Mouse (Mus musculus) c-Kit-positive CD71-negative TER-119-negative erythroid progenitor cells, embryonic 14.5 days (primary cell): ENCODE data around the gene Gm42674.

Experiments used
- DNase-seq: peaks from one replicate; pipeline ENCODE4 v3.0.0-alpha.2; 2013; ENCODE audit warnings: low read depth

Gm42674 gene

DNA sequence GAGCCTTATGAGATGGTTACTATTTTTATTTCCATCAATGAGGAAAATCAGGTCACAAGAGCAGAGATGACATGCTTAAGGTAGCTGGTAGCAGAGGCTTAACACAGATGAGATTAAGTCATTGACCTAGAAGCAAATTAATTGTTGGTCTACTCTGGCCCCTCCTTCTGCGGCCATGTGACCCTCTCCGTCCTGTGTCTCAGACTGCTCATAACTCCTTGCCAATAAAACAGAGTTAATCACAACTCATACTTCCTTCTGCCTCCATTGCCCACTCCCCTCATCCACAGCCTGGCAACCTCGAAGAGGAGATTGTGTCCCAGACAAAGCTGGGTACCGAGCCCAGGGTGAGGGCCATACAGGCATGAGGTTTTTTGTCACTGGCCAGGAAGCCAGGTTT, 3.5 kb upstream of the Gm42674 start:
- no peak for DNase-seq

DNA sequence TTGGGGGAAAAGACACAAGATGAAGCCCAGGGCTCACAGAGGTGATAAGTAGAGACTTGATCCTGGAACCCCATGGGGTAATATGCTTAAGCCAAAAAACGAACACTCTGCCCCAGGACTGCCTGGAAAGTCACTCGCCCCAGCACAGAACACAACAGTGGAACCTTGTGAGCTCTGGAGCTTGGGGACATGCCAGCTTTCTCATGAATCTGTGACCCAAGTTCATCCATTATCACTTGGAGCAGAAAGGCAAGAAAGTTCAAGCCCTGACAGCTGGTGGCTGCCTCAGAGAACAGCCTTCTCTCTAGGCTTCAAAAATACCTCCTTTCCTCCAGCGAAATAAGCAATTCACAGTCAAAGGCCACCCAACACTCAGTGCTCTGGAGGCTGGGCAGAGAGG, 2.3 kb upstream of the Gm42674 start:
- no peak for DNase-seq

DNA sequence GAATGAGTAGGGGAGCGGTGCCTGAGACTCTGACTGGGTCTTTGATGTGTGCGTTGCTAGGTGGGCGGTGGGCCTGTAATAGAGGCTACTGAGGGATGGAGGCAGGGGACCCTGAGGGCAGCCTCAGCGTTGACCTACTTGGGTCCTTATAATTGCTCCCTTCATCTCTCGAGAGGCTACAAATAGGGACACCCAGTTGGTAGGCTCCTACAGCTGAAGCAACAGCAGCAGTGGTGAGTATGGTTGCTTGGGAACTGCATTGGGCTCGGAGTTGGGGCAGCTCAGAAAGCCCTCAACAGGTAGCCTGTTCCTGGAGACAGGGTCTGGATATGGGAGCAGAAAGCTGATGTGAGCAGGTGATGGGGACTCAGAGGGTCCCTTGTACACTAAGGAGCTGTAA, 1.7 kb upstream of the Gm42674 start:
- DNase-seq, result no peak

DNA sequence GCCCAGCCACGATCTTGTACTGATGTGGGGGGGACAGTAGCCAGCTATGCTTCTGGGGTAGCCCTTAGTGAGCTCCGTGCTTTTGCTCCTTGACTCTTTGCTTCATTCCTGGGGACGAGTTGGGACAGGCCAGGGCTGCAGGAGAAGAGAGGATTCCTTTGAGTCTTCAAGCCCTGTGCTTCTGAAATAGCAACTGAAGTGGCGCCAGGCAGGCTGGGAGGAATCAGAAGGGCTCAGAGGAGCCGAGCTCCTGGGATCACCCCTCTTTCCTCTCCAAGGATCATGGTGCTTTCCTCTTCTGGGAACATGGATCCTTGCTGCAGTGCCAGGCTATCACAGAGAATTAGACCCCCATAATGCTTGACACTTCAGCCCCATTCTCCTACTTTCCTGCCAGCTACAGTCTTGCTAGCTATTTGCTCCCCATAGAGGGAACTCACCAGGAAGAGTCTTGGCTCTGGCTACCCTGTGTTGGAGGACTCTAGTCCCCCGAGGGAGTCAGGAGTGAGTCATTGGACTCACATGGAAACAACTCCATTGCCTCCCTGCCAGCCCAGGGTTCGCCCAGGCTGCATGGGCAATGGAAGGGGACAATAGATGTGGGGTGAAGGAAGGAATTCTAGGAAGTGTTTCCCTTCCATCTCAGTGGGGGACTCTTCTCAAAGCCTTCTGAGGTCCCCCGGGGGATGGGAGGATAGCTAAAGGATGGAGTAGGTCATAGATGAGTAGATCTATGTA, 1.1 kb upstream of the Gm42674 start:
- no peak for DNase-seq

DNA sequence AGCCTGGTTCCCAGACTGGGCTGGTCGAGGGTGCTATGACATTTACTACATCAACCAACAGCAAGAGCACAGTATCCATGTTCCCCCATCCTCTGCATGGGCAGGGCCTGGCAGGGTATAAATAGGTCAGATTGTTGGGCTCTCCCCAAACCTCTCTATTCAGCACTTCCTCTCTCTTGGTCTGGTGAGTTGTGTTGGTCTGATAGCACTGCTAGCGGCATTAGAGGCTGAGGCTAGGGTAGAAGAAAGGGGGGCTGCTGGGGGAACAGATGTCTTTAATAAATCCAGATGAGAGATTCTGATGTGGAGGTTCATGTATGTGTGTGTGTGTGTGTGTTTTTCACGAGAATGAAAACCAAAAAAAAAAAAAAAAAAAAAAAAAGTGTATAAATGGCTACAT, 1.9 kb downstream of the Gm42674 start, which contains the start of gene S100a4:
Gene S100a4, plus strand, starts transcription at position 149 of the 400 bp plus-strand sequence.
- DNase-seq, result no peak

DNA sequence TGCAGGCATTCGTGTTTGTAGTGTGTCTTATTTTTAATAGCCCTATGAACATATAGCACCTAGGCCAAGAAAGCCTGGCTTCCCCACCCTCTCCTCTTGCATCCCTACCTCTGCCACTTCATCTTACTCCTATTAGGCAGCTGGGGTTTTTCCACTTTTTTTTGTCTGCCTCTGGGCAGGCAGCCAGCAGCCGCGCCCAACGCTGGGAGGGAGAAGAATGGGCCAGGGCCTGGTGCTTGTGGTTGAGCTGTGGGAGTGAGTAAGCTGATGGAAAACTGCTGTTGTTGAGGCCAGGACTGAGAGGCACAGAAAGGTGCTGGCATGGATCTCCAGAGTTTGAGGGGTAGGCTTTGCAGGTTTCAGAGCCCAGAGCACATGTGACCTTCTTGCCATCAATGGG, 2.7 kb downstream of the Gm42674 start:
- DNase-seq, result no peak

DNA sequence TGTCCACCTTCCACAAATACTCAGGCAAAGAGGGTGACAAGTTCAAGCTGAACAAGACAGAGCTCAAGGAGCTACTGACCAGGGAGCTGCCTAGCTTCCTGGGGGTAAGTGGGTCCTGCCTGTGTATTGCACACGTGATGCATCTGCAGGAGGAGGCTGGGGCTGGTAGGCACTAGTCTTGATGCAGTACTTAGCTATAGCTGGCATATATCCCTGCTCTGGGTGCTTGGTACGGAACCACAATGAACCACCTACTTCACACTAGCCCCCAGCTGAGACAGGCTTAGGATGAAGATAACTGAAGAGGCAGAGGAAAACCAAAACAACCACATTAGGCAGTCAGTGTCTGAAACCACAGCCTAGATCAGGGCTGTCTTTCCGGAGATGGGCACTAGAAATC, 3.3 kb downstream of the Gm42674 start:
- no peak for DNase-seq

DNA sequence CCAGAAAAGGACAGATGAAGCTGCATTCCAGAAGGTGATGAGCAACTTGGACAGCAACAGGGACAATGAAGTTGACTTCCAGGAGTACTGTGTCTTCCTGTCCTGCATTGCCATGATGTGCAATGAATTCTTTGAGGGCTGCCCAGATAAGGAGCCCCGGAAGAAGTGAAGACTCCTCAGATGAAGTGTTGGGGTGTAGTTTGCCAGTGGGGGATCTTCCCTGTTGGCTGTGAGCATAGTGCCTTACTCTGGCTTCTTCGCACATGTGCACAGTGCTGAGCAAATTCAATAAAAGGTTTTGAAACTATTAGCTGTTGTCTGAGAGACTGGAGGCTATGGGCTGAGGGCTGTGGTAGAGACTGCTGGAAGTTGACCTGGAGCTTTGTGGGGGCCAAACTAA, 4.0 kb downstream of the Gm42674 start:
- no peak for DNase-seq

DNA sequence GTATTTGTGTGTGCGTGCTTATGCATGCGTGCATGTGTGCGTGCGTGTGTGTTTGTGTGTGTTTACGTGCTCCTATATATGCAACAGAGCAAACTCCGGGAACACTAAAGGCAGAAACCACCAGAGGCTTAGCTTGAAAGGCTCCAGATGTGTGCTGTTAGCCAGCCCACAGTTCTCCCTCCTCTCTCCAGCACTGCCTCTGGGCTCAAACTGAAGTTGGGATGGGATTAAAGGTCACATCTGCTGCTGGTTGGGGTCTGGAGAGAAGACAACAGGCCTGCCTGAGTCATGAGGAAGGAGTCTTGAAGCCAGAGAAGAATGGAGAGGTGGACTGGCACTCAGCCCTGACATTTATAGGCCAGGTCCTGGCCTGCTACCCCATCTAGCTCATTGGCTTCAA, 4.5 kb downstream of the Gm42674 start:
- no peak for DNase-seq

DNA sequence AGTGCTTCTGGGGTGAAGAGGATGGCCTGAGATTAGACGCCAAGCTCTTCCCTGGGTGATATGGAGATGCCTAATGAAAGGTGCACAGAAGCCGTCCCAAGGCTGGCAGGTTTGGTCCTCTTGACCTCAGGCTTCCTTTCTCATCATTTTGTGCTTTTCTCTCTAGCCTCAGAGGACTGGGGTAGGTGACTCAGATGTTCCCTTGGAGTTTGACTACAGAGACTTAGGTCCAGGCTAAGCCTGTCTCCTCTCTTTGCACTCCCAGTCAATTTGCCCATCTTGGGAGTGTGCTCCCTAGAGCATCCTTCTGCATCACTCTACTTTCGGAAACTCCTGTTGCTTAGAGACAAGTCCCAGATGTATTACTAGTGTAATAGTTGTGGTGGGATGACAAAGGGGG, 5.7 kb downstream of the Gm42674 start:
- no peak for DNase-seq

DNA sequence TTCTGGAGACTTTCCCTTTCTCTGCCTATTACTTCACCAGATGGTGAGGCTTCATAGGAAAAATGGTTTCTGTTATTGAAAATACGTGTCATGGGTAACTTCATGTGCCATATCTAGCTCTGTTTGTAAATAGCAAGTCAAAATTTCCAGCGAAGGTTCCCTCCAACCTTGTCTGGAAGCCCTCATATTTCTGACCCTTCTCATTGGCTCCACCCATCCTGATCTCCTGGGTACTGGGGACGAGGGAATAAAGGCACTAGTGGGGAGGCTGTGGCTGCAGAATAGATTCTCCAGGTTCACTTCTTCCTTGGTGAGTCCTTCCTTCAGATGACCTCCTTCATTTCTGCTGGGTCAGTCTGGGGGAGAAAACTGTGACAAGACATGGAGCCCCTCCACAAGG, 6.5 kb downstream of the Gm42674 start, which contains the start of gene S100a5:
Gene S100a5, plus strand, starts transcription at position 301 of the 400 bp plus-strand sequence.
- DNase-seq, result no peak

DNA sequence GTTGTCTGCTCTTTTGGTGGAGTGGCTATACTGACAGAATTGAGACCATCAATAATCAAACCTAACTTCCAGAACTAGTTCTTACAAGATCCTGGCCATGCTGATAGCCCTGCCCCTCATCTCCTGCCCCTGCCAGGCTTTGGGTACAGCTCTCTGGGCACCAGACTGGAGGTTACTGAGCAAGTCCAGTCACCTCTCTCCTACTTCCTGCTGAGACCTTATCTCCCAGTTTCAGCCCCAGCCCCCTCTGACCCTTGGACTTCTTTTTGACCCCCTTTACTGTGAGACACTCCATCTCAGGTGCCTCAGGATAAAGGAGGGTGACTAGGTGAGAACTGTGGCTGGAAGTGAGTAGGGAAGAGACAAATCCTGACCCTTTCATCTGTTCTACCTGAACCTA, 7.4 kb downstream of the Gm42674 start:
- no peak for DNase-seq

DNA sequence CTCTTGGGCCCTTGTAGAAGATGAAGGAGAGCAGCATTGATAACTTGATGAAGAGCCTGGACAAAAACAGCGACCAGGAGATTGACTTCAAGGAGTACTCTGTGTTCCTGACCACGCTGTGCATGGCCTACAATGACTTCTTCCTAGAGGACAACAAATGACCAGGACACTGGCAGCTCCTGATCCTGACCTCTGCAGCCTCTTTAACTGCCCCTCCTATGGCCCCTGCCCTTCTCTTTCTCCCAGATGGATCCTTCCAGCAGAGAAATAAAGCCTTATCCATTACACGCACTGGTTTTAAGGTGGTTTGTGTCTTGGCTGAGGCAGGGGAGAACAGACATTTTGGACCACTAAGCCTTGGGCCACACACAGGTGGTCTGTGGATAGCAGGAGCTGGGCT, 9.8 kb downstream of the Gm42674 start:
- no peak for DNase-seq

DNA sequence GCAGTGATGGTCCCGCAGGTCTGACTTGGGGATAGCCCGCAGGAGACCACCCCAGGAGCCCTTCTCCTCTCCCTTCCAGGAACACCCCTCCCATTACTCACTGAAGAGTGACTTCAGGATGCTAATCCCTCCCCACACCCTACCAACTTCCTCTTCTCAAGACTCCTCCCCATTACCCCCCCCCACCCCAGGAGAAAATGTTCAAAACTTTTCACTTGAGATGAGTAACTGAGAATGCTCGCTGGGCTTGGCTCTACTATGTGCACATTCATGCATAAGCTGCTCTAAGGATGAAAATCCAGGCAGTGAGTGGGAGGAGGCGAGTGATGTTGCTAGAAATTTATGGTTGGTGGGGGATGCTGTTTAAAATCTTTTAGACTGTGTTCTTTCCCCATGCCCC, 10.4 kb downstream of the Gm42674 start:
- DNase-seq, result no peak

DNA sequence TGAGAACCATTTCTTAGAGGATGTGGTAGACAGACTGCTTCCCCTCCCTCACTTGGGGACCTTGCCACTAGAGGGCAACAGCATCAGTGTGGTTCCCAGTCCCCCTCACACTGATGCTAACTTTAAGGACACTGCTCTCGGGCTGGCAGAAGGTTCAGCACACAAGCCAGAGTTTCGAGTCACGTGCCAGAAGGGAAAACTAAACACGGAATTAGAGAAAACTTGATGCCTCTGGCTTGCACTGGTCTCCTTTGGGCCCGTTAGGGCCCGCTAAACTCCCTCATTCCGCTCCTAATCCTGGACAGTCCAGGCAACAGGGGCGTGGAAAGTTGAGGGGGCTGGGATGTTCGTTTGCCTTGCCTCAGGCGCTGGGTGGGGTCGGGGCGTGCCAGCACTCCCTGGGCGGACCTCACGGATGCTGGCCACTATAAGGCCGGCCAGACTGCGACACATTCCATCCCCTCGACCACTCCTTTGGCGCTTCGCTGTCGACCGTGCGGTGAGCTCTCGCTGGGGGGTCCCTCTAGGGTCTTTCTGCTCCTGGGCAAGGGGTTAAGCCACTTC, 11.1 kb downstream of the Gm42674 start, which contains the start of gene S100a6:
Gene S100a6, plus strand, starts transcription at position 155 of the 564 bp plus-strand sequence.
- DNase-seq, result no peak

DNA sequence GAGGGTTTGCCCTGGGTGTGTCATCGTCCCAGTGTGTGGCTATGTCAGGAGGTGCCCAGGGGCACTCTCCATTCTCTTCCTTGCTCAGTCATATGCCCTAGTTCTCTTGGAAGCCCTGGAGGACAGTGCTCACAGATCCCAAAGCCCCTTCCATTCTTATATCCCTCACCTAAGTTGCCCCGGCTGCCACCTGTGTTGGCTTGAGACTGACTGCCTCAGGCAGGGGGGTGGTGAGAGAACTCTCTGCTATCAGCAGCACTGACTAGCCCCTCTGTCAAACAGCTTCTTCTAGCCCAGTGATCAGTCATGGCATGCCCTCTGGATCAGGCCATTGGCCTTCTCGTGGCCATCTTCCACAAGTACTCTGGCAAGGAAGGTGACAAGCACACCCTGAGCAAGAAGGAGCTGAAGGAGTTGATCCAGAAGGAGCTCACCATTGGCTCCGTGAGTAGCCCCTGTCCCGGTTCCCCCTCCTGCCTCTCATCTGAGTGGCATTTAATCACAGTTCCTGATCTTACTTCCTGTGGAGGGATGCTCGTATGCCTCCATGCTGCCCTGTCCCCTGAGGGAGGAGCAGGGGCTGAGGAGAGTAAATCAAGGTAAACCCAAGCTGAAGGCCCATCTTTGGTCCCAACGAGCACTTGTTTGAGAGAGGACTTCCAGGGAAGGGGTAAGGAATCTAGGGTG, 11.9 kb downstream of the Gm42674 start:
- DNase-seq, result no peak

DNA sequence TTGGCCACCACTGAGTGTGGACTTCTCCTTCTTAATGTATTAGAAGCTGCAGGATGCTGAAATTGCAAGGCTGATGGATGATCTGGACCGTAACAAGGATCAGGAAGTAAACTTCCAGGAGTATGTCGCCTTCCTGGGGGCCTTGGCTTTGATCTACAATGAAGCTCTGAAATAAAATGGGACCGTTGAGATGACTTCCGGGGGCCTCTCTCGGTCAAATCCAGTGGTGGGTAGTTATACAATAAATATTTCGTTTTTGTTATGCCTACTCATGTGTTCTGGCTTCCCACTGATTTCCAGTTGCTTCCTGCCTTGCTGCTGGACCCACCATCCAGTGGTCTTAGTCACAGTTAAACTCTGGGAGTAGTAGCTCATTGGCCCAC, 12.4 kb downstream of the Gm42674 start:
- no peak for DNase-seq

DNA sequence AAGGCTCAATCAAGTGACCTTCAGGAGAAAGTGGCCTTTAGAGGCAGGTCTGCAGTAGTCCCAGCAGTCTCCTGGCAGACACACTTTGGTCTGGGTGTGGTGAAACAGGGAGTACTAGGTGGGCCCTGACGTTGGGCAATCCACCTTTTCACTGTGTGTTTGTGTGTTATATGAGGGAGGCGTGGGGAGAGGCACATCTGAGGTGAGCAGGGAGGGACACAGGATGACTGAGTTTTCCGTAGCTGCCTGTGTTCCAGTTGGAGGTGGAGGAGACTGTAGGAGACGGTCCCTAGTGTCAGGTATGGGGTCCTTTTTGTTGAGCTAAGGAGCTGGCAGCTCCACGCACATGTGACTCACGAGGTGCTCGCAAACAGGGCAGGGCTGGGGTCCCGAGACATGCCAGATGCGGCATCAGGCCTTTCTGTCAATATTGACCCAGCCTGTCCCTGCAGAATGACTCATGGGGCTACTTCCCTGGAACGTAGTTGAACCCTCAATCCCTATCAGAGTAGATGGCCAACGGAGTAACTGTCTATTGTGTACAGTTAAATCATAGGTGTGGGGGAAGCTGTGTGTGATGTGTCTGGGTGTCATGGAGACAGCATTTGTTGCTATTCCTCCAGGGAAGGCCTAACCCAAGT, 13.0 kb downstream of the Gm42674 start:
- no peak for DNase-seq

DNA sequence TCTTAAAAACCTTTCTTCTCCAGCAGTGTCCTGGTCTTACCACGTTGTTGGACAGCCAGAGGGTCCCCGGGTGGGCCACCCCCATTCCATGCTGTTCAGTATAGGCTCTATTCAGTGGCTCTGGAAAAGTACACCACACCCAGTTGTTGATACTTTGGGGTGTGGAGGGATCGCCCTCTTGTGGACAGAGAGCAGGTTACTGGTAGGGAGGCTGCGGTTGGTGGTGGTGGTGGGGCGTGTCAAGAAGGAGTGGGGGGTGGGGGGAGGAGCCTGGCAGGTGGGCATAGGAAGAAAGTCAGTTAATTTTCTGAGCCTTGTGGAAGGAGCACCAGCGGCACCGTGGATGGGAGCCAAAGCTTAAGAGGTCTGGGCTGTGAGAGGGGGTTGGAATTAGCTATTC, 13.7 kb downstream of the Gm42674 start:
- DNase-seq, result peak; percentile 74

DNA sequence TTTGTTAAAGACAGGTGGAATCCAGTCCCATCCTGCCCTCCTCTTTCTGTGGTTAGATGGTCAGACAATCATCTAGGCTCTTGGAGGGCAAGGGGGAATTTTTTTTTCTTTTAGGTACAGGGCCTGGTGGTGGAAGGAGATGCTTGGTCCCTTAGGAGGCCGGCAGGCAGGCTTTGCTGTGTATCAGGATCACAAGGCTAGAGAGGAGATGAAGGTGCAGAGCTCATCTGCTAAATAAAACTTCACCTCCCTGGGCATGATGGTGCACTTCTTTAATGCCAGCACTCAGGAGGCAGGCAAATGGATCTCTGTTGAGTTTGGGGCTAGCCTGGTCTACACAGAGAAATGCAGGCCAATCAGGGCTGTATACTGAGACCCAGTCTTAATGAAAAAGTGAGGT, 14.2 kb downstream of the Gm42674 start:
- DNase-seq, result no peak

DNA sequence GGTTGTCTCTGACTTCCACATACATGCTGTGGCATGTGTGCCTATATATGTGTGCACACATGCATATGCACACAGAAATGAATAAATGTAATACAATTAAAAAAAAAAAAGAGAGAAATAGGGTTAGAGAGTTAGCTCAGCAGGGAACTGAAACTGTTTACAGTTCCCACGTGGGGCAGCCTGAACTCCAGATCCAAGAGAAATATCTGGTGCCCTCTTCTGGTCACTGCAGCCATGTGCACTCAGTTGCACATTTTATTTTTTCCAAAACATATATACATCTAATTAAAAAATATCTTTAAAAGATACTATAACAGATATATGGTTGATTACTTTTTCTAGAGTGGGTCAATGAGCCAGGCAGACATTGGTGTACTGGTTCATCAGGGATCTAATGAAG, 15.9 kb downstream of the Gm42674 start:
- DNase-seq, result no peak

DNA sequence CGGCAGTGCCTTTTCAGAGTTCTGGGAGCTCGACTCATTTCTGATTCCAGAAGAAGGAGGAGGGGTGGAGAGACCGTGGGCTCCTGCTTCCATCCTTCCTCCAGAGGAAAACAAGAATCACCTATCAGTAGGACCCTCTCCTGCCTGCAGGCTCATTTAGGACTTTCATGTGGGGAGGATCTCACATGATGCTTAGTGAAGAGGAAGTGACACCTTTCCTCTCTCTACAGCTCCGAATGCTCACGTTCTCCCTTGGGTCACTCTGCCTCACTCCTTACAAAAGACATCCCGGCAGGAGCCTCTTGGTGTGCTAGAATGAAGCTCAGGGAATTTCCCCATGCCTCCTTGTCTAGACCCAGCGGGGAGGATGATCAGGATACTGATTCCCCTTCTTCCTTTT, 19.8 kb downstream of the Gm42674 start:
- no peak for DNase-seq
